Mouse (Mus musculus): ENCODE measurements at regions not wholly inside any gene's neighbourhood (a gene's known extent, or its start where the extent isn't known, plus 50 kb on each side); places are given as distances from the start of the nearest gene placed in this dataset.

- CTCF ChIA-PET = interaction anchor here in 2 of 4 experiments (0.6 to 1.0 kb wide), 2 partner anchors 157 to 198 kb away, joined by 3 to 4 read pairs; no protein-coding TSS in a partner anchor
- POLR2A ChIA-PET = interaction anchor here in 1 of 4 experiments (0.6 to 0.7 kb wide), 2 partner anchors 15 to 222 kb away, joined by 3 read pairs; no protein-coding TSS in a partner anchor
Measured at GRCm38 (mm10) chr8:126728987-126729632, 135.3 kb upstream of the Irf2bp2 start.

GRCm38 (mm10) chr8:126728135-126728534, 134.3 kb upstream of the Irf2bp2 start:
- CTCF ChIA-PET = interaction anchor here in 1 of 4 experiments (0.8 kb wide), 1 partner anchor 193 kb away, joined by 4 read pairs; no protein-coding TSS in a partner anchor
- POLR2A ChIA-PET = no interaction called here

GRCm38 (mm10) chr8:126727068-126727467, 133.3 kb upstream of the Irf2bp2 start:
- POLR2A ChIA-PET = interaction anchor here in 1 of 4 experiments (0.6 to 1.0 kb wide), 3 partner anchors 9 to 1947 kb away, joined by 3 to 4 read pairs (median 3); no protein-coding TSS in a partner anchor
- CTCF ChIA-PET = no interaction called here

- POLR2A ChIA-PET = no interaction called here
Measured at GRCm38 (mm10) chr8:126723259-126724122, 129.7 kb upstream of the Irf2bp2 start.

GRCm38 (mm10) chr8:126721621-126722020, 127.8 kb upstream of the Irf2bp2 start:
- CTCF ChIA-PET = interaction anchor here in 2 of 4 experiments (0.5 to 0.9 kb wide), 2 partner anchors 92 to 172 kb away, joined by 3 to 13 read pairs; no protein-coding TSS in a partner anchor
- POLR2A ChIA-PET = interaction anchor here in 2 of 4 experiments (0.9 to 1.4 kb wide), 3 partner anchors 13 to 245 kb away, joined by 3 read pairs; no protein-coding TSS in a partner anchor

More at GRCm38 (mm10) chr8:126723259-126724122, 129.7 kb upstream of the Irf2bp2 start:
- CTCF ChIA-PET = no interaction called here

GRCm38 (mm10) chr8:126720473-126721145, 126.8 kb upstream of the Irf2bp2 start:
- POLR2A ChIA-PET = interaction anchor here in 2 of 4 experiments (0.9 to 1.5 kb wide), 3 partner anchors 16 to 244 kb away, joined by 3 read pairs; no protein-coding TSS in a partner anchor
- CTCF ChIA-PET = no interaction called here

- ChIA-PET POLR2A (interaction anchor here in 1 of 4 experiments (1.5 kb wide), 1 partner anchor 17 kb away, joined by 3 read pairs; no protein-coding TSS in a partner anchor), CTCF (no interaction called here)
Measured at GRCm38 (mm10) chr8:126719748-126720147, 126.0 kb upstream of the Irf2bp2 start.

GRCm38 (mm10) chr8:126717652-126718155, 123.9 kb upstream of the Irf2bp2 start:
- CTCF ChIA-PET = interaction anchor here in 3 of 4 experiments (0.7 kb wide), 4 partner anchors 143 to 1114 kb away, joined by 3 to 4 read pairs (median 3); no protein-coding TSS in a partner anchor
- POLR2A ChIA-PET = interaction anchor here in 2 of 4 experiments (0.5 to 1.4 kb wide), 3 partner anchors 9 to 368 kb away, joined by 3 to 5 read pairs (median 3); no protein-coding TSS in a partner anchor

- POLR2A ChIA-PET = no interaction called here
- CTCF ChIA-PET = no interaction called here
Measured at GRCm38 (mm10) chr8:126715666-126716065, 121.9 kb upstream of the Irf2bp2 start.

GRCm38 (mm10) chr8:126713602-126714145, 119.9 kb upstream of the Irf2bp2 start:
- CTCF ChIA-PET = no interaction called here

GRCm38 (mm10) chr8:126713181-126713580, 119.4 kb upstream of the Irf2bp2 start:
- CTCF ChIA-PET = no interaction called here

More at GRCm38 (mm10) chr8:126713602-126714145, 119.9 kb upstream of the Irf2bp2 start:
- POLR2A ChIA-PET = no interaction called here

GRCm38 (mm10) chr8:126712749-126713148, 119.0 kb upstream of the Irf2bp2 start:
- POLR2A ChIA-PET = no interaction called here
- CTCF ChIA-PET = no interaction called here

More at GRCm38 (mm10) chr8:126713181-126713580, 119.4 kb upstream of the Irf2bp2 start:
- POLR2A ChIA-PET = no interaction called here

- POLR2A ChIA-PET = no interaction called here
- CTCF ChIA-PET = no interaction called here
Measured at GRCm38 (mm10) chr8:126708956-126709355, 115.2 kb upstream of the Irf2bp2 start.

- ChIA-PET CTCF (no interaction called here), POLR2A (no interaction called here)
Measured at GRCm38 (mm10) chr8:126707300-126707902, 113.6 kb upstream of the Irf2bp2 start.

- POLR2A ChIA-PET = no interaction called here
- CTCF ChIA-PET = no interaction called here
Measured at GRCm38 (mm10) chr8:126706247-126706646, 112.5 kb upstream of the Irf2bp2 start.

- ChIA-PET CTCF (interaction anchor here in 1 of 4 experiments (1.2 kb wide), 1 partner anchor 181 kb away, joined by 3 read pairs; no protein-coding TSS in a partner anchor), POLR2A (no interaction called here)
Measured at GRCm38 (mm10) chr8:126705391-126705790, 111.6 kb upstream of the Irf2bp2 start.

- ChIA-PET CTCF (interaction anchor here in 2 of 4 experiments (0.6 to 1.2 kb wide), 2 partner anchors 181 to 1374 kb away, joined by 3 read pairs; no protein-coding TSS in a partner anchor), POLR2A (interaction anchor here in 1 of 4 experiments (0.5 kb wide), 1 partner anchor 1320 kb away, joined by 3 read pairs; no protein-coding TSS in a partner anchor)
Measured at GRCm38 (mm10) chr8:126704706-126705105, 110.9 kb upstream of the Irf2bp2 start.

GRCm38 (mm10) chr8:126703546-126703945, 109.8 kb upstream of the Irf2bp2 start:
- POLR2A ChIA-PET = interaction anchor here in 1 of 4 experiments (0.8 kb wide), 1 partner anchor 228 kb away, joined by 3 read pairs; no protein-coding TSS in a partner anchor
- CTCF ChIA-PET = no interaction called here
